Mouse (Mus musculus) layer of hippocampus, postnatal 10 days (tissue): Measurements from ENCODE around the gene Abcg2. TPM values are rescaled to one million over a fixed set of nuclear protein-coding genes. Genes with fewer than 3 reads are reported as not detected.

Experiments
- DNase-seq, 2 experiments: peaks; one replicate each; pipeline ENCODE4 v3.0.0; 2021; ENCODE audit warnings: low spot score in 2 of 2
- total RNA-seq, 2 experiments: library from RNA; stranded (reverse); gene quantifications; 2 replicates each; pipeline ENCODE4 v1.2.3; 2021

Gene Abcg2
- total RNA-seq, 2 experiments from 2014 or later, result 24.0 to 24.9 TPM

- no peak for DNase-seq
These were observed 49.4 kb downstream of the Abcg2 start for GRCm38 (mm10) chr6:58633731-58634130.

DNA sequence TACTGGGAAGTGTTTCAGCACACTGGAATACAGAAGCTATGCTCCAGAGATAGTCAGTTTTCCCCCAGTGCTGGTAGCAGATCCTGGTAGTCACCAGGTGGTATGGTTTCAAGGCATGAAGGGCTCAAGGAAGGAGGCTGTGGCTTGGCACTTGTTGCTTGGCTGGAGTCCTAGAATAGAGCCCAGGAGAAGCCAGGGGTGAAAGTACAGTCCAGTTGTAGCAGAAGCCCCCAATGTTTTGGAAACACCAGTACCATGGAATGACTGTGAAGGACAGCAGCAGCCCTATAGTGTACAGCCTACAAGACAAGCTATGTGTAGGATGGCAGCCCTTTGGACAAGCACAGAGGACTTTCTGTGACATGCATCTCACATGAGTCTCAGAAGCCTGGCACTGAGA lies 54.2 kb downstream of the Abcg2 start:
- no peak for DNase-seq

- no peak for DNase-seq
These were observed 55.1 kb downstream of the Abcg2 start for GRCm38 (mm10) chr6:58639391-58639790.

DNA sequence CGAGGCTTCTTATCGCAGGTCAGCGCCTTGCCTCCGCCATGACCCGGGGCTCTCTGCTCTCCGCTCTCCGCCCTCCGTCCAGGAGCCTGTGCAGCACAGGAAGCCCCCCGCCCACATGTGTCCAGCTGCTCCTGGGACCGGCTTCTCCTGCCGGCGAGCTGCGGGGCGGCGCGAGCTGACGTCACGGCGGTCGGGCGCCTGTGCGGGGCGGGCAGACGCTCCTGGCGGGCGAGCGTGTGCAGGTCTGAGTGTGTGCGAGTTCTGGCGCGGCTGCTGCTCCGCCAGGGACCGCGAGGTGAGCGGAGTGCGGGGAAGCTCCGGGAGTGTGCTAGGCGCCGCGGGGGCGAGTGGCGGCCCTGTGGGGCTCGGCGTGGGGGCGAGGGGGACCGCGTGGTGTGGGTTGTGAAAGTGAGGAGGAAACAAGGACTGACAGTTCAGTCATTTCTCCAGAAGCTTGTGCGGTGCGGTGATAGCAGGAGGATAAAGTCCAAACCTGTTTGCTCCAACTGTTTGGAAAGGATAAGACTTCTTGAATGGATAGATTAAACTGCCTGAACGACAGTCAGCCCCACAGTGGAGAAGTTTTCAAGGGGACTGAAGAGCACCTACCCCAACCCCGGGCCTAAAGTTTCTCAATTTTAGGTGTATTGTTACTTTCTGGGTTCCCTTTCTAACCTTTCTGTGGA lies 56.2 kb downstream of the Abcg2 start:
- DNase-seq, result peak; percentile 58 to 66

DNA sequence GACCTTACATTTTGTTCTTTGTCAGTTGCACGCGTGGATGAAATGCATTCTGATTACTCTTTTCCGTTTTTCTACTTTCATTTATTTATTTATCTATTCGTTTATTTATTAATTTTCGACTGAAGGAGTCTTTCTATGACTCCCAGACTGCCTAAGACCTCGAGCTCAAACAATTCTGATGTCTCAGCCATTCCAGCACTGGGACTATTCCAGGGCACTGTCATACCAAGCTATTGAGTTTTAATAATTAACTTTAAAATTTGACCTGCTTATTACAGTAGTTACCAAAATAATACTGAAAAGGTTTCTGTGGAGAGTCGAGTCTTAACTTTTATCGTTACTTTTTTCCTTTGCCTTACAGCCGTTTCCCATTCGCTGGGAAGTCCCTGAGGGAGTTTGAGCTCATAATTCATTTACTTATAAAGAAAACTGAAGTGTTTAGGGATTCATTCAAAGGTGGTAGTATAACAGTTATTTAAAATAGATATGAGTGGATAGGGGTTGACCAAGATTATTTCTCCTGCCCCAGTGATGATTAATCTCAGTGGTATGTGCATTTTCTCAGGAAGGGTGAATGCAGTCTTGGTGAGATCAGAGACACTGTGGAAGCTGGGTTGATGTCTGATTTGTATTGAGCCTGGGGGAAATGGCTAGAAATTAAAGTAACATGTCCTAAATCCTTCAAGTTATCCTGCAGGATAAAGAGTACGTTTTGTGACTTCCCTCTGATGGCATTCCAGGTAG lies 56.9 kb downstream of the Abcg2 start:
- DNase-seq, result no peak

GRCm38 (mm10) chr6:58642191-58642590 lies 57.9 kb downstream of the Abcg2 start:
- no peak for DNase-seq

DNA sequence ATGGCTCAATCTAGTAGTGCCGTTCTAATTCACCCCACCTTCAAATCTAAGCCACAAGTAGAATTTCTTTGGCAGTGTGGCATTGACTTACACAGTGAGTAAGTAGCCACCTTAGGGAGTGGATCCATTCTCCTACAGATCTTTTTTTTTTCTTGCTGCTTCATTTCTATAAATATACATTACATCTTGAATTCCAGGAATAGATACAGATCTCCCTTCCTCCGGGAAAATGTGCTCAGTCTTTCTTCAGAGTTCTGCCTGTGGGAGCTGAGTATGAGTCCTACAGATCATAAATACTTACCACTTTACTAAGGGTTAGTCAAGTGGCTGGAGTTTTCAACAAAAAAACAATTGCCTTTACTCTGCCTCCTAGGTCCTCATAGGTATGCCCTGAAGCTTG lies 60.3 kb downstream of the Abcg2 start:
- no peak for DNase-seq

DNA sequence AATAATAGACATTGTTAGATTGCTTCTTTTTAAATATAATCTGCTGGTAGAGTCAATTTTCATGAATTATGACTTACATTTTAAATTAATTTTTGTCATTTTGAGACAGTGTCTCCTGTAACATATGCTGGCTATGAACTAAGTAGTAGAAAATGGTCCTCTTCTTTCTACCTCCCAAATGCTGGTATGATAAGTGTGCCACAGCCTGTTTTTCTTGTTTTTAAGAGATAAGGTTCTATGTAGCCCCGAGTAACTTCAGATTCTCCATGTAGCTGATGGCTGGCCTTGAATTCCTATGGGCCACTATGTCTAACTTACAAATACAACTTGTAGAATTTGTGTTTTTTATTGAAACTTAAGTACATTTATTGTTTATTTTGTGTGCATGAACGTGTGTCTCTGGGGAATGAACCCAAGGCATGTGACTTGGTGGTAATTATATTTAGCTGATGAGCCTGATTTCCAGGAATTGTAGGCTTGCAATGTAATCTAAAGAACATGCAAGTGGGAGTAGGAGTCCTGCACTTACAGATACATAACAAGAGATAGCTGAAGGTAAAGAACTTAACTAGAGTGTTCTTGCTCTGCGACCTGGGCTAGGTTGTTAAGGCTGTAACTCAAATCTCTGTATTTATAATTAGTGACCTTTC lies 63.9 kb downstream of the Abcg2 start:
- no peak for DNase-seq

GRCm38 (mm10) chr6:58650136-58650535 lies 65.8 kb downstream of the Abcg2 start:
- DNase-seq, result no peak

GRCm38 (mm10) chr6:58651038-58651437 lies 66.7 kb downstream of the Abcg2 start:
- DNase-seq, result no peak

DNA sequence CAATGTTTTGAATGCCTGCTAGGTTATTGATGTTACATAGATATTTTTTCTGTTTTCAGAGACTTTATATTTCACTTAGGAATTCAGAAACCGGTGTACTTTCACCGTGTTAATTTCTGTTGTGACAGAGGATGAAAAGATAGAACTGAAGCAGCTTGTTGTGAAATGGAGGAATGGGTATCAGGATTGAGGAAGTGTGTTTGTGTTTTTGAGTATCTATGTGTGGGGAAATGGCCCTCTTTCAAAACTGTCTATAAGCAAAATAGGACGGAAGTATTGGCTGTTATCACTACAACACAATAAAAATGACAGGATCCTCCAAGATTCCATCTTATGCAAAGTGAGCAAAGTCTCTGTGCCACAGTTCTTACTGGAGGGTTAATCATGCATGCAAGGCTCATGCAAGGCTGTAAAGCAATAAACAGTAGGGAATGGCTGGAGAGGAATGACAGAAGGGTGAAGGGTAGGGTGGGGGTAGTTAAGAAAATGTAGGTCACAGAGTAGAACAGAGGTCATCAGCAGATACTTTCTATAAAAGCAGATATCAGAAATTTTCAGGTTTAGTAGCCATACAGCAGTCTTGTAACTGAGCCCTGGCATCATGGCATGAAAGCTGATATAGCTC lies 76.7 kb downstream of the Abcg2 start:
- DNase-seq, result no peak

DNA sequence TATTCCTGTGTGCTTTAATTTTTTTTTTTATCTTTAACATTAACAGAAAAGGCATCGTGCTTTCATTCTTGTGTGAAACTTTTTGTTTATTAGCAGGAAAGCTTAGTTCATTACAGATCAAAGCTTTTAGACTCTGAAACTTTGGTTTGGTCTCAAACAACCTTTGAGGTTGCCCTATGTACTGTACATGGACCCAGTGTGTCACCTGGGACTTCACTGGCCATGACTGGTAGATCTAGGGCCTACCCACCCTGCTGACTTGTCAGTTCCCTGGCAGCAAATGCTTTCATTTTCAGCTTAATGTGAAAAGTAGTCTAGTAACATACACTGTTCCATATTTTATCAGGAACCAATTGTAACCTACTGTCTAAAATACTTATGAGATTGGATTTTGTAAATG lies 93.5 kb downstream of the Abcg2 start:
- DNase-seq, result no peak

DNA sequence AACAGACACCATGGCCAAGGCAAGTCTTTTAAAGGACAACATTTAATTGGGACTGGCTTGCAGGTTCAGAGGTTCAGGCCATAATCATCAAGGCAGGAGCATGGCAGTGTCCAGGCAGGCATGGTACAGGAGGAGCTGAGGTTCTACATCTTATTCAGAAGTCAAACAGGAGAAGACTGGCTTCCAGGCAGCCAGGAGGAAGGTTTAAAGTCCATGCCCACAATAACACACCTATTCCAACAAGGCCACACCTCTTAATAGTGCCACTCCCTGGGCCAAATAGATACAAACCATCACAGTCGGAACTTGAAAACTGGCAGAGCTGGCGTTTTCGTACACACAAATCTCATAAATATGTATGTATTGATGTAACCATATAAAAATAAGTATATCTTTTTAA lies 94.2 kb downstream of the Abcg2 start:
- DNase-seq, result no peak

DNA sequence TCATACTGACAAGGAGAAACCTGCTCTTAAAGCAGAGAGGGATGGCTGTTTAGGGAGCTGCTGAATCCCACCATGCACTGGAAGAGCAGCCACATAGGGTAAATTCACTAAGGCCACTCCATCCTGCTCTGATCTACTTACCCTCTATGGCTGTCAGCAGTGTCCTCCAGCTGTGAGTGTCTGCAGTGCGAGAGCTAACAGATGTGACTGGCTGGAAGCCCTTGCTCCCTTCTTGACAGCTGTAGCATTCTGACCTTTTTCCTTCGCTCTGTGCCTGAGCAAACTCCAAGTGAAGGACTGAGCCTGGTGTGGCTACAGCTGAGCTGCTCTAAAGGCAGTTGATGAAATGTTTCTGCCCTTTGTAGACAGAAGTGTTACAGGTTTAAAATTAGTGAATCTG lies 107.3 kb downstream of the Abcg2 start:
- DNase-seq, result no peak

GRCm38 (mm10) chr6:58694257-58694656 lies 109.9 kb downstream of the Abcg2 start:
- DNase-seq, result no peak

DNA sequence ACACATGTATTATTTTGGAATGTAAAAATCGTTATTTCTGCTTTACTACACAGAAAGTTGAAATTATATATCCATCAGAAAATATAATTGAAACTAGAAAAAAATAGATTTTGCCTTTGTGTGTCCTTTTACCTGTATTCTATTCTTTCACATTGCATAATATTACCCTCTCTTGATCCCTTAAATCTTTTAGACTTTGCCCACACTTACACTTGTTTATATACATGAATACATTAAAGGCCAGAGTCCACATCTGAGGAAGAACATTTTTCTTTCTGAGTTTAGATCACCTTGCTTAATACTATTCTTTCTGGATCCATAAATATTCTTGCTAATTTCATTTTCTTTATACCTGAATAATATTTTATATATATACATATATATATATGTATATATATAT lies 110.4 kb downstream of the Abcg2 start:
- DNase-seq, result no peak

GRCm38 (mm10) chr6:58710369-58710768 lies 126.0 kb downstream of the Abcg2 start:
- no peak for DNase-seq

GRCm38 (mm10) chr6:58711909-58712308 lies 127.6 kb downstream of the Abcg2 start:
- DNase-seq, result no peak

- no peak for DNase-seq
These were observed 149.5 kb downstream of the Abcg2 start for GRCm38 (mm10) chr6:58733851-58734250.

- DNase-seq, result no peak
These were observed 150.8 kb downstream of the Abcg2 start for GRCm38 (mm10) chr6:58735090-58735489.
